Mouse (Mus musculus) limb, embryonic 14.5 days (tissue): ENCODE results near the gene Gldc. TPM values are rescaled to one million over a fixed set of nuclear protein-coding genes. Genes with fewer than 3 reads are reported as not detected.
A peak's percentile ranks its signal among the peaks of the same experiment; 100 is the strongest.
"Not testable (repeated sequence)": the region's sequence is repeated elsewhere in the genome, so short reads cannot be mapped to it uniquely, and the experiment has no call there.

Experiments
- ATAC-seq: fragments of 200-750 bp; cut with Nextera tagmentation; 2 replicates; pipeline ENCODE4 v1.8.0; 2017; ENCODE audit warnings: low read depth, moderate number of reproducible peaks, moderate TSS enrichment; ENCODE audit not compliant: low FRiP score
- DNase-seq: peaks from one replicate; pipeline ENCODE4 v3.0.0-alpha.2; 2015; ENCODE audit warnings: low spot score
- H3K27ac ChIP-seq: fragments of 300-500 bp; sonication (generic); replicated peaks from 2 replicates; pipeline ENCODE4 v1.5.1; 2014; ENCODE audit warnings: low read depth, mild to moderate bottlenecking, low read length, moderate library complexity, mixed read lengths
- H3K27me3 ChIP-seq: fragments of 300-500 bp; sonication (generic); 2 replicates; pipeline ENCODE4 v1.6.1; 2014; ENCODE audit warnings: low read length, mixed read lengths; ENCODE audit not compliant: control insufficient read depth, insufficient read depth
- H3K36me3 ChIP-seq: fragments of 300-500 bp; sonication (generic); 2 replicates; pipeline ENCODE4 v1.6.1; 2014; ENCODE audit warnings: mild to moderate bottlenecking, low read length, moderate library complexity, mixed read lengths; ENCODE audit not compliant: control insufficient read depth, insufficient read depth
- H3K4me1 ChIP-seq: fragments of 300-500 bp; sonication (generic); 2 replicates; pipeline ENCODE4 v1.6.1; 2014; ENCODE audit warnings: antibody characterized with exemption, low read length, mixed read lengths; ENCODE audit not compliant: control insufficient read depth, insufficient read depth
- H3K4me2 ChIP-seq: fragments of 300-500 bp; sonication (generic); replicated peaks from 2 replicates; pipeline ENCODE4 v1.6.1; 2014; ENCODE audit warnings: low read depth, mild to moderate bottlenecking, low read length, moderate library complexity; ENCODE audit not compliant: severe bottlenecking
- H3K4me3 ChIP-seq: fragments of 300-500 bp; sonication (generic); replicated peaks from 2 replicates; pipeline ENCODE4 v1.5.1; 2014; ENCODE audit warnings: low read length
- H3K9ac ChIP-seq: fragments of 300-500 bp; sonication (generic); 2 replicates; pipeline ENCODE4 v1.6.1; 2014; ENCODE audit warnings: mild to moderate bottlenecking, low read depth, low read length, moderate library complexity; ENCODE audit not compliant: severe bottlenecking
- H3K9me3 ChIP-seq: fragments of 300-500 bp; sonication (generic); 2 replicates; pipeline ENCODE4 v1.6.1; 2016; ENCODE audit warnings: low read length; ENCODE audit not compliant: control insufficient read depth
- POLR2A ChIP-seq: fragments of 200-500 bp; IDR thresholded peaks from 2 replicates; pipeline ENCODE4 v1.8.0; 2012; ENCODE audit warnings: inconsistent platforms, mild to moderate bottlenecking, moderate library complexity, borderline replicate concordance; ENCODE audit not compliant: insufficient read depth, insufficient read length; ENCODE audit errors: extremely low read depth
- WGBS: fragments of 180-500 bp; shearing (Covaris S2); extraction: QIAGEN DNeasy Blood & Tissue Kit; methylation state at CpG from one replicate; pipeline ENCODE4 v1.1.7; 2014; 5-methylcytosine and 5-hydroxymethylcytosine counted together
- polyA plus RNA-seq, 2 experiments: library from polyadenylated mRNA; depleted of rRNA in 1 of 2; stranded (reverse) in 1 of 2; unstranded in 1 of 2; fragments of >200 nt; fragmentation: Nextera tagmentation in 1 of 2; extraction: Ambion mirVana in 1 of 2; gene quantifications; 2 replicates each; pipeline versions ENCODE4 v1.2.1 to v1.2.3; 2012 to 2014

Gldc gene
- 4.9 and 6.6 TPM in 2 replicates for polyA plus RNA-seq (2012; rRNA removed)
- 7.5 and 8.9 TPM in 2 replicates for polyA plus RNA-seq (2014; fragmentation: Nextera tagmentation; extraction: Ambion mirVana)

DNA sequence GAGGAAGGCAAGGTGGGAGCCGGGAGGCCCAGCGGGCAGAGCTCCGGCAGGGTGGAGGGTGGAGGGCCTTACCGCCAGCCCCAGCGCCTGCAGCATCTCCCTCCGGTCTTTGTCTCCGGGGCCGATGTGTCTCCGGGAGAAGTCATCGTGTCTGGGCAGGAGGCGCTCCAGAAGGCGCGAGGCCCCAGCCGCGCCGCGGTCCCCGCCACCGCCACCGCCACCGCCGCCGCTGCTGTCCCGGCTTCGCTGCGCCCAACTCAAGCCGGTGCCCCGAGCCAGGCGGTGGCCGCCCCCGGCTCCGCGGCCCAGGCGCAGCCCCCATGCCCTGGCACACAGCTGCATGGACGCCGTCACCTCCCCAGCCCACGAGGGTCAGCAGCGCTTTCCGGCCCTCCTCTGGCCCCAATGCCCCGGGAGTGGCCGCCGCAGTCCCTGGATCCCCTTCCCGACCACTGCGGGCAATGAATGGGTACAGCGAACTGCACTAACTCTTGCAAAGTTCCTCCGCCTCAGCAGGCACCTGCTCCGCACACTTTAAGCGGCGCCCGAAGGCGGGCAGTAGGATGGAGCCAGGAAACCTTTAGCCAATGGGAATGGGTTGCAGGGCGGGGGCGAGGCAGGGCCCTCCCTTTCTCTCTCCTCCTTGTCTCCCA, at the start of gene Gldc:
Gene Gldc (minus strand): TSS at position 511 of the 653 bp plus-strand sequence.
- no peaks in the 10 kb centered on the region; the same call in 1 of the 2 replicates for H3K9me3 ChIP-seq
- peak within 1 kb of the TSS; percentile 54 for H3K4me3 ChIP-seq
- TF ChIP-seq POLR2A = no peak
- peaks cover 31% of the 10 kb centered on the region for H3K27me3 ChIP-seq
- no peaks in the 10 kb centered on the region for H3K36me3 ChIP-seq
- 0% methylated on average over 38 of the region's 53 CpGs for WGBS
- no peak within 1 kb of the TSS for H3K27ac ChIP-seq
- DNase-seq (peak; percentile 74), ATAC-seq (peak; percentile 92)
- no peaks in the 10 kb centered on the region for H3K4me1 ChIP-seq
- H3K9ac ChIP-seq = peak within 1 kb of the TSS; percentile 48
- H3K4me2 ChIP-seq = peak within 1 kb of the TSS; percentile 99

DNA sequence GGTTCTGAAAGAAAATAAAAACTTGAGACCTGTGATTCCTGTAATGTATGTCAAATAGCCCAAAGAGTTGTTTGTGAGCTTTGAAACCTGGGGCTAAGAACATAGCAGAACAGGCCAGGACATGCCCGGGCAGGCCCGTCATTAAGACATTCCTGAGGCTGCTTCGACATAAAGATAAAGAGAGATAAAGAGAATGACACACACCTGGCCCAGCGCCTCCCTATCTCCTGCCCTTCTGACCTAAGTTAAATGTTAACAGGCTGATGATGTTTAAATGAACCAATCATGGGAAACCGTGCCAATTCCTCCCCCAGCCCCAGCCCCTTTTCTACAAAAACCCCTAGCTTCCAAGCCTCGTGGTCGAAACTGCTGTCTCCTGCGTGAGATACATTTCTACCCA, 47.4 kb upstream of the Gldc start:
- not testable (repeated sequence) for H3K9ac ChIP-seq, H3K36me3 ChIP-seq, DNase-seq, H3K4me3 ChIP-seq, H3K27me3 ChIP-seq, H3K9me3 ChIP-seq, ATAC-seq, H3K4me1 ChIP-seq, H3K4me2 ChIP-seq, H3K27ac ChIP-seq
- 75% methylated on average over 8 of the region's 8 CpGs for WGBS

- Histone ChIP-seq H3K9me3 (no peaks in the 10 kb centered on the region), H3K4me2 (no peak overlapping the region), H3K9ac (no peak overlapping the region), H3K36me3 (no peaks in the 10 kb centered on the region), H3K27ac (no peak overlapping the region), H3K4me1 (no peaks in the 10 kb centered on the region), H3K4me3 (no peak overlapping the region), H3K27me3 (no peaks in the 10 kb centered on the region)
- TF ChIP-seq POLR2A = no peak
- DNase-seq = peak; percentile 72
- no peak for ATAC-seq
- WGBS = 17% methylated on average over 7 of the region's 7 CpGs
These were observed 42.1 kb upstream of the Gldc start for GRCm38 (mm10) chr19:30217335-30217734.

GRCm38 (mm10) chr19:30216186-30216585, 41.0 kb upstream of the Gldc start:
- TF ChIP-seq POLR2A = no peak
- Histone ChIP-seq H3K36me3 (no peaks in the 10 kb centered on the region), H3K4me1 (no peaks in the 10 kb centered on the region), H3K27me3 (no peaks in the 10 kb centered on the region), H3K4me2 (no peak overlapping the region), H3K9ac (no peak overlapping the region), H3K27ac (no peak overlapping the region), H3K4me3 (no peak overlapping the region), H3K9me3 (no peaks in the 10 kb centered on the region)
- 62% methylated on average over 4 of the region's 4 CpGs for WGBS
- ATAC-seq = no peak
- no peak for DNase-seq

GRCm38 (mm10) chr19:30215736-30216135, 40.5 kb upstream of the Gldc start:
- 69% methylated on average over 2 of the region's 2 CpGs for WGBS
- H3K4me3 ChIP-seq, ATAC-seq, DNase-seq, H3K4me1 ChIP-seq, H3K9me3 ChIP-seq, H3K27ac ChIP-seq, H3K27me3 ChIP-seq, H3K9ac ChIP-seq, H3K4me2 ChIP-seq, H3K36me3 ChIP-seq: not testable (repeated sequence)

- no peak overlapping the region for H3K27ac ChIP-seq
- H3K36me3 ChIP-seq = no peaks in the 10 kb centered on the region
- H3K4me3 ChIP-seq = no peak overlapping the region
- H3K27me3 ChIP-seq = no peaks in the 10 kb centered on the region
- H3K4me2 ChIP-seq = no peak overlapping the region
- ATAC-seq (no peak), DNase-seq (no peak)
- TF ChIP-seq POLR2A = no peak
- H3K9me3 ChIP-seq = no peaks in the 10 kb centered on the region
- WGBS = 24% methylated on average over 2 of the region's 2 CpGs
- no peak overlapping the region for H3K9ac ChIP-seq
- no peaks in the 10 kb centered on the region for H3K4me1 ChIP-seq
These were observed 38.8 kb upstream of the Gldc start for GRCm38 (mm10) chr19:30214026-30214425.

GRCm38 (mm10) chr19:30209006-30209405, 33.8 kb upstream of the Gldc start:
- H3K4me1 ChIP-seq, H3K4me3 ChIP-seq, H3K27ac ChIP-seq, ATAC-seq, H3K9ac ChIP-seq, H3K4me2 ChIP-seq, DNase-seq, H3K9me3 ChIP-seq, H3K27me3 ChIP-seq, H3K36me3 ChIP-seq: not testable (repeated sequence)
- WGBS = 83% methylated on average over 8 of the region's 8 CpGs
